Mouse (Mus musculus) hindbrain, embryonic 10.5 days (tissue): ENCODE results near the gene Spn. TPM values are rescaled to one million over a fixed set of nuclear protein-coding genes. Genes with fewer than 3 reads are reported as not detected.

ENCODE experiments used
- DNase-seq: peaks from one replicate; pipeline ENCODE4 v3.0.0-alpha.2; 2017; ENCODE audit warnings: low spot score
- H3K27ac ChIP-seq: fragments of 300-500 bp; sonication (generic); 2 replicates; pipeline ENCODE4 v1.5.1; 2016; ENCODE audit warnings: mild to moderate bottlenecking, moderate library complexity
- H3K27me3 ChIP-seq: fragments of 300-500 bp; sonication (generic); 2 replicates; pipeline ENCODE4 v1.6.1; 2016; ENCODE audit warnings: mild to moderate bottlenecking; ENCODE audit not compliant: poor library complexity, insufficient read depth, severe bottlenecking
- H3K36me3 ChIP-seq: fragments of 300-500 bp; sonication (generic); 2 replicates; pipeline ENCODE4 v1.6.1; 2016; ENCODE audit warnings: mild to moderate bottlenecking, moderate library complexity
- H3K4me1 ChIP-seq: fragments of 300-500 bp; sonication (generic); replicated peaks from 2 replicates; pipeline ENCODE4 v1.6.1; 2016; ENCODE audit warnings: mild to moderate bottlenecking
- H3K4me3 ChIP-seq: fragments of 300-500 bp; sonication (generic); 2 replicates; pipeline ENCODE4 v1.5.1; 2016; ENCODE audit warnings: mild to moderate bottlenecking, moderate library complexity
- H3K9me3 ChIP-seq: fragments of 300-500 bp; sonication (generic); 2 replicates; pipeline ENCODE4 v1.6.1; 2016; ENCODE audit warnings: mild to moderate bottlenecking, moderate library complexity
- WGBS: fragments of 180-500 bp; shearing (Covaris S2); methylation state at CpG from one replicate; pipeline ENCODE4 v1.1.7; 2016; 5-methylcytosine and 5-hydroxymethylcytosine counted together
- polyA plus RNA-seq: library from polyadenylated mRNA; unstranded; fragments of >200 nt; fragmentation: Nextera tagmentation; extraction: Ambion mirVana; gene quantifications from 2 replicates; pipeline ENCODE4 v1.2.1, GENCODE M21; 2016

Spn gene
- polyA plus RNA-seq, 1 experiment from 2014 or later: not detected

GRCm38 (mm10) chr7:127157548-127157947, 19.9 kb upstream of the Spn start:
- H3K9me3 ChIP-seq: no peaks in the 10 kb centered on the region
- no peak for DNase-seq
- no peak overlapping the region for H3K4me3 ChIP-seq
- no peaks in the 10 kb centered on the region for H3K4me1 ChIP-seq
- H3K36me3 ChIP-seq: no peaks in the 10 kb centered on the region
- H3K27ac ChIP-seq: no peak overlapping the region
- no peaks in the 10 kb centered on the region for H3K27me3 ChIP-seq
- 91% methylated on average over 4 of the region's 4 CpGs for WGBS

- Histone ChIP-seq H3K27me3 (no peaks in the 10 kb centered on the region), H3K4me3 (no peak overlapping the region), H3K4me1 (no peaks in the 10 kb centered on the region), H3K36me3 (no peaks in the 10 kb centered on the region), H3K9me3 (no peaks in the 10 kb centered on the region), H3K27ac (no peak overlapping the region)
- 84% methylated on average over 3 of the region's 3 CpGs for WGBS
- DNase-seq: no peak
Observed at GRCm38 (mm10) chr7:127153477-127153876, 15.9 kb upstream of the Spn start.

- no peak for DNase-seq
- H3K4me1 ChIP-seq: no peaks in the 10 kb centered on the region
- H3K4me3 ChIP-seq: no peak overlapping the region
- H3K27ac ChIP-seq: no peak overlapping the region
- no peaks in the 10 kb centered on the region for H3K27me3 ChIP-seq
- WGBS: 91% methylated on average over 6 of the region's 6 CpGs
- H3K36me3 ChIP-seq: no peaks in the 10 kb centered on the region
- H3K9me3 ChIP-seq: no peaks in the 10 kb centered on the region
Observed at GRCm38 (mm10) chr7:127152464-127152863, 14.8 kb upstream of the Spn start.

- no peaks in the 10 kb centered on the region for H3K9me3 ChIP-seq
- no peaks in the 10 kb centered on the region for H3K27me3 ChIP-seq
- whole genome bisulfite sequencing: 77% methylated on average over 3 of the region's 3 CpGs
- H3K4me3 ChIP-seq: no peak overlapping the region
- no peak overlapping the region for H3K27ac ChIP-seq
- peaks cover 12% of the 10 kb centered on the region for H3K4me1 ChIP-seq
- no peak for DNase-seq
- no peaks in the 10 kb centered on the region for H3K36me3 ChIP-seq
Observed at GRCm38 (mm10) chr7:127147901-127148300, 10.3 kb upstream of the Spn start.

- no peaks in the 10 kb centered on the region for H3K36me3 ChIP-seq
- H3K9me3 ChIP-seq: no peaks in the 10 kb centered on the region
- no peaks in the 10 kb centered on the region for H3K27me3 ChIP-seq
- H3K27ac ChIP-seq: no peak overlapping the region
- H3K4me3 ChIP-seq: no peak overlapping the region
- H3K4me1 ChIP-seq: peaks cover 12% of the 10 kb centered on the region
- no peak for DNase-seq
- 55% methylated on average over 2 of the region's 2 CpGs for WGBS
Observed at GRCm38 (mm10) chr7:127146267-127146603, 8.6 kb upstream of the Spn start.

- WGBS: 54% methylated on average over 9 of the region's 9 CpGs
- Histone ChIP-seq H3K36me3 (no peaks in the 10 kb centered on the region), H3K9me3 (no peaks in the 10 kb centered on the region), H3K27ac (no peak overlapping the region), H3K4me3 (no peak overlapping the region), H3K4me1 (peaks cover 12% of the 10 kb centered on the region), H3K27me3 (no peaks in the 10 kb centered on the region)
- DNase-seq: peak; percentile 11
Observed at GRCm38 (mm10) chr7:127145387-127146266, 8.0 kb upstream of the Spn start.

GRCm38 (mm10) chr7:127144412-127144811, 6.8 kb upstream of the Spn start:
- WGBS: 93% methylated on average over 7 of the region's 7 CpGs

GRCm38 (mm10) chr7:127142666-127143065, 5.0 kb upstream of the Spn start:
- 87% methylated on average over 4 of the region's 4 CpGs for WGBS
- DNase-seq: no peak
- H3K27ac ChIP-seq: no peak overlapping the region
- H3K27me3 ChIP-seq: no peaks in the 10 kb centered on the region
- H3K36me3 ChIP-seq: no peaks in the 10 kb centered on the region
- no peak overlapping the region for H3K4me3 ChIP-seq
- peaks cover 16% of the 10 kb centered on the region for H3K4me1 ChIP-seq
- H3K9me3 ChIP-seq: no peaks in the 10 kb centered on the region

More at GRCm38 (mm10) chr7:127144412-127144811, 6.8 kb upstream of the Spn start:
- H3K4me3 ChIP-seq: no peak overlapping the region
- H3K4me1 ChIP-seq: peaks cover 12% of the 10 kb centered on the region
- H3K27me3 ChIP-seq: no peaks in the 10 kb centered on the region
- no peaks in the 10 kb centered on the region for H3K9me3 ChIP-seq
- H3K36me3 ChIP-seq: no peaks in the 10 kb centered on the region
- DNase-seq: no peak
- no peak overlapping the region for H3K27ac ChIP-seq

GRCm38 (mm10) chr7:127142214-127142613, 4.6 kb upstream of the Spn start:
- Histone ChIP-seq H3K36me3 (no peaks in the 10 kb centered on the region), H3K4me3 (no peak overlapping the region), H3K27me3 (no peaks in the 10 kb centered on the region), H3K9me3 (no peaks in the 10 kb centered on the region), H3K27ac (no peak overlapping the region), H3K4me1 (peaks cover 20% of the 10 kb centered on the region)
- 56% methylated on average over 2 of the region's 2 CpGs for WGBS
- DNase-seq: no peak

- DNase-seq: no peak
- no peaks in the 10 kb centered on the region for H3K27me3 ChIP-seq
- 70% methylated on average over 7 of the region's 7 CpGs for WGBS
- no peak overlapping the region for H3K4me3 ChIP-seq
- H3K4me1 ChIP-seq: peaks cover 17% of the 10 kb centered on the region
- no peaks in the 10 kb centered on the region for H3K36me3 ChIP-seq
- no peaks in the 10 kb centered on the region for H3K9me3 ChIP-seq
- H3K27ac ChIP-seq: no peak overlapping the region
Observed at GRCm38 (mm10) chr7:127140623-127141404, 3.2 kb upstream of the Spn start.

GRCm38 (mm10) chr7:127139562-127139961, 1.9 kb upstream of the Spn start:
- no peak overlapping the region for H3K4me3 ChIP-seq
- no peak for DNase-seq
- H3K4me1 ChIP-seq: peaks cover 13% of the 10 kb centered on the region
- H3K27ac ChIP-seq: no peak overlapping the region
- H3K27me3 ChIP-seq: peaks cover 5% of the 10 kb centered on the region; the same call in 1 of the 2 replicates
- 59% methylated on average over 5 of the region's 5 CpGs for WGBS
- no peaks in the 10 kb centered on the region for H3K9me3 ChIP-seq
- no peaks in the 10 kb centered on the region for H3K36me3 ChIP-seq

- no peak for DNase-seq
- no peak overlapping the region for H3K4me3 ChIP-seq
- H3K27ac ChIP-seq: no peak overlapping the region
- H3K9me3 ChIP-seq: no peaks in the 10 kb centered on the region
- peaks cover 13% of the 10 kb centered on the region for H3K4me1 ChIP-seq
- H3K36me3 ChIP-seq: no peaks in the 10 kb centered on the region
- peaks cover 8% of the 10 kb centered on the region; the same call in 1 of the 2 replicates for H3K27me3 ChIP-seq
- 93% methylated on average over 7 of the region's 7 CpGs for WGBS
Observed at GRCm38 (mm10) chr7:127139100-127139499, 1.5 kb upstream of the Spn start.
